Mouse (Mus musculus): ENCODE measurements around the gene Clmn.
"Not testable (repeated sequence)": the region's sequence is repeated elsewhere in the genome, so short reads cannot be mapped to it uniquely, and the experiment has no call there.

Clmn gene

DNA sequence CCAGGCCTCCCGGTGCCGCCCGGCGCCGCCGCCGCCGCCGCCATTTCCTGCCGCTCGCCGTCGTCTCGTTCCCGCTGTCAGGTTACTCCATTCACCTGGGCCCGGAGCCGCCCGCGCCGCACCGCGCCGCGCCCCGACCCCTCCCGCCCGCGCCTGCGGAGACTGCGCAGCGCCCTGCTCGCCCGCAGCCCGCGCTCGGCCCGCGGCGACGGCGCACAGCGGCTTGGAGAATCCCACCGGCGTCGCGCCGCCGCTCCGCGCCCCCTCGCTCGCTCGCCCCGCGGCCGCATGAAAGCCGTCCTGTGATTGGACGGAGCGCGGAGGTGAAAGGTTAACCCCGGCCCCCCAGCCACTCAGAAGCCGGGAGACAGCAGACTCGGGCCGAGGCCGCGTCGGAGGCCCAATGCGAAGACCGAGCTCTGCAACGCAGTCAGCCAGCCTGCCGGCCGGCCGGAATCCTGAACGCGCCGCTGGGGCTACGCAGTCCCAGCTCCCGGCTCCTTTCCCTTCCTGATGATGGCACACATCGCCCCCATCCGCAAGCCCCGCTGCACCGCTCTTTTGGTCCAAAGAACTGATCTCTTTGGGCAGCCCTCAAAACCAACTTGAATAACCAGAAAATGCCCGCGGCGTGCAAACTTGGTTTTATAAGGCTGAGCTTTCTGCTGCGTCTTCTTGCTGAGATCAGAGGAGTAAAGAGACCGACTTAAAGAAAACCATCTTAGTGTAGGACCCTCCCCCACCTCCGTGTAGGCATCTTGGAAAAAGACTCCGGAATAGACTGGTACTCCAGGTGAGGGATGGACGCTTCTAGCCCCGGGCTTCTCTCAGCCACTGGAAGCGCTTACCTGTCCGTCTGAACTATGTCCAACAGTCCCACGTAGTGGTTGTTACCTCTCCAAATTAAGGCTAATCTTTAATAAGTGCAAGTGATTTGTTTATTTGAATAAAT is 112.8 kb downstream of the Clmn start, which contains the start of gene Dicer1:
Gene Dicer1, minus strand, starts transcription at position 139 of the 952 bp plus-strand sequence.
- DNase-seq (ENCODE audit: low spot score) = peak; percentile 96

DNA sequence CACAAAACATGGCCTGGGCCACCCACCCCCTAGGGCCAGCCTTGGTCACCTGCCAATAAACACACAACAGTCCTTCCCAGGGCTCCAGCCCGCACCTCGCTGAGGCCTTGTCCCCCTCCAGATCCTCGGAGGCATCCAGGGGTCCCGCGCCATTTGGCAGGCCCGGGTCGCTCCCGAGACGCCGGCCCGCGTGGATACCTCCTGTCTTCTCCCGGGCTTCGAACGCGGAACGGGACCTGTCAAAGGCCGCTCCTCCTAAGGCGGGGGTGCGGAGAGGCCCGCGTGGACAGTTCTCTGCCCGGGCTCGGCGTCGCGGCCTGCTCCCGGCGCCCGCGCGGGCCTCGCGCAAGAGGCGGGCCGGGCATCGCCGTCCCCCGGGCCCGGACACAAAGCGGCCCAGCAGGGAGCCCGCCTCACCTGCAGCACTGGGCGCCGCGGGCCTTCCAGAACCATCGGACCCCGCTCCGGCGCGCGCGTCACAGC is 113.5 kb downstream of the Clmn start:
- DNase-seq (ENCODE audit: low spot score) = peak; percentile 49

DNA sequence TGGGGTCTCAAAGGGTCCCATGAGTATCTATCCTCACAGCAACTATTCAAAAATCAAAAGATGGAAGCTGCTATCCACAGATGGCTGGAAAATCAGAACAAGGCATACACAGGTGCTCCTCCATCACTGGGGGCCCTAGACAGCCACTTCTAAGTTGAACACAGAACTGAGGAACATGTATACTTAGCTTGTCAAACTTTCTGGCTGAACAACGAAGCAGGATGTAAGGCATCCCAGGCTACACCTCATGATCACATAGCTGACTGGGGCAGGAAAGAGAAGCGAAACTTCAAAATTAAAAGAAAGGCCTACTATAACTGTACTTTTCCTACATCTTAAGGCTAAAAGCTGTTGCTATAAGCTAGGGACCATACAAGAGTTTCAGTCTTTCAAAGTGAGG is 115.9 kb downstream of the Clmn start:
- no peak for DNase-seq (ENCODE audit: low spot score)

DNA sequence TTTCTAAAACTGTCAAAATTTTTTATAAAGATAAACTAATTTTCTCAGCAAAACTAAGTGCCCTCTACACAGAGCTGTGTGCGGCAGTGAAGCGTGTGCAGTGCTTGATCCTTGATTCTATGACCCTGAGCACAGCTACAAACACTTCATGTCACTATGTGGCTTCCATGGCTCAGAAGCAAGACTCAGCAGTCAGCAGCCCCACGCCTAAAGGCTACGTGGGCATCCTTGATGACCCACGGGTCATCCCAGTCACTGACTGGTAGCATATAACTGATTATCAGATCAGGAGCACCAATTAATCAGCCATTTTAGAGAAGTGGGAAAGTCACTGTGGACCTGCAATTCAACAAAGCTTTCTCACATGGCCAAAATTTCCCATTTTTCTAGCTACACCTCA is 117.6 kb downstream of the Clmn start:
- DNase-seq (ENCODE audit: low spot score) = no peak

DNA sequence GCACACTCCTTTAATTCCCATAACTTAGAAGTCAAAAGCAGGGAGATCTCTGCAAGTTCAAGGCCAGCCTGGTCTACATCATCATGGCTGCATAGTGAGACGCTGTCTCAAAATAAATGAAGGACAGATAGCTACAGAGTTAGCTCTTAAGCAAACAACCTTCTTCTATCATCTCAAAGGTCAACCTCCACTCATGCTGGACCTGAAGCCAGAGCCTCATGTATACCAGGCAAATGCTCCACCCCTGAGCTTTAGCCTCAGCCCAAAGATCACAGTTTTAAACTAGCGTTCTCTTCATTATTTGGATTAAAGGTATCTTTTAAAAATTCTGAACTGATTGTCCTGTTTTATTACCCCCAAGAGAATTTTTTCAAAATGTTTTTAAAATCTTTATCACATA is 118.3 kb downstream of the Clmn start:
- no peak for DNase-seq (ENCODE audit: low spot score)

DNA sequence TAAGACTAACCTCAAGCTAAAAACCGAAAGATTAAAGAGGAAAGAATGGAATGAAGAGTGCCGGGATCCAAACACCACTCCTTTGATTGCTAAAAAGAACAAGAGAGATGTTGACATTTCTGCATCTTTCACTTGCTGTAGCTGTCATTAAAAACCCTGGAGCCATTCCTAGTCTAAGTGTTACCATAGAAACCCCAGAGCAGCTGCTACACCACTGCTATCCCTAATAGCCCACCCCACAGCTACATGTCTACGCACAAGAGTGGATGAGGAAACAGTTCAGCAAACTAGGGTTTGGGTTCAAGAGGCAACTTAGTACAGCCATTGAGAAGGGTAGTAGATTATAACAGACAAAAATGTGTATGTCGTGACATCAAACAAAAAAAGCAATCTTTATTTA is 121.2 kb downstream of the Clmn start:
- no peak for DNase-seq (ENCODE audit: low spot score)

DNA sequence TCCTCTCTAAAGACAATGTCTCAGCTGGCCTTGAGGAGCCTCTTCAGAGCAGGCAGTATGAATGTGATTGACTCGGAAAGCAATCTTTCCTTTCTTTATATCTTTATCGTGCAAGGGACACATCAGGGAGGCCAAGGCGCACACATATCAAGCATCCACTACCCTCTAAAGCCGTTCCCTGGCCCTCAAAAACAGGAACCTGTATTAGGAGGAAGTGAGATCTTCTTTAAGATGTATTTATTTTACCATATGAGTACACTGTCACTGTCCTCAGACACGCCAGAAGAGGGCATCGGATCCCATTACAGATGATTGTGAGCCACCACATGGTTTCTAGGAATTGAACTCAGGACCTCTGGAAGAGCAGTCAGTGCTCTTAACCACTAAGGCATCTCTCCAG is 122.6 kb downstream of the Clmn start:
- no peak for DNase-seq (ENCODE audit: low spot score)

DNA sequence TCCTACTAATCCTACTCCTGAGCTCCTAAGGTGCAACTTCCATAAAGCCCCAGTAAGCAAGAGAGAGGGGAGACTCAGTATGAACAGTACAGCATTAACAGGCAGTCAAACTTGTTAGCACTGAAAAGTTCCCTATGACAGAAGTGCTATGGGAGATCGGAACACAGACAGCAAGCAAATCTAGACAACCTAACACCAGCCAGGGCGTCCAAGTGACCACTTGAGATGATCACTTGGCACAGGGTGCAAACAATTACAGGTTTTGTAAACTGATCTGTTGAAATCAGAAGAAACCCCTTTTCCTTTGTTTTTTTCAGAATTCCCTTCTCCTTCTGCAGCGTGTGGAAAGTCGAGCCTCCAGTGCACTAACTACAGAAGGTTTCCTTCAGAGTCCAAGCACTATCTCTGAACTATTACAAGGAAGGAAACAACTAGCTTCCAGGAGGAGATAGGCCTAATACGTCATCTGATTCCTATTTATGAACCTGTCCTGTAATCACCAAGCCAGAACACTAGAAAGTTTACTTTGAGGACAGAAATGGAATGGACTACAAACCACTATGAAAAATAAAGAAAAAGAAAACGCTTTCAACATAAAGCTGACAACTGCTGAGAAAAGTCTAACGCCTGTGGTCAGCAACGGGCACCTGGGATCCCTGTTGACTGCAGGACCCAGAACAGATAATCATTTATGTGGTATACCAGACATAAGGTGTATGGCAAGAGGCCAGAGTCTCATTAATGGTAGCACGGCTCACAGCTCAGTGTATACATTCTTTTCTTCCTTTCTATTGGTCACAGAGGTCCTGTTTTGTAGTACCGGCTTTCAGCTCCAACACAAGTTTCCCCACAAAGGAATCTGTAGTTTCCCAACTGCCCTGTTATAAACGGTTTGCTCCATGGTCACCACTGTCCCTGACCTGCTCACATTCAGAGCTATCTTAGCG is 123.8 kb downstream of the Clmn start:
- DNase-seq (ENCODE audit: low spot score) = no peak

DNA sequence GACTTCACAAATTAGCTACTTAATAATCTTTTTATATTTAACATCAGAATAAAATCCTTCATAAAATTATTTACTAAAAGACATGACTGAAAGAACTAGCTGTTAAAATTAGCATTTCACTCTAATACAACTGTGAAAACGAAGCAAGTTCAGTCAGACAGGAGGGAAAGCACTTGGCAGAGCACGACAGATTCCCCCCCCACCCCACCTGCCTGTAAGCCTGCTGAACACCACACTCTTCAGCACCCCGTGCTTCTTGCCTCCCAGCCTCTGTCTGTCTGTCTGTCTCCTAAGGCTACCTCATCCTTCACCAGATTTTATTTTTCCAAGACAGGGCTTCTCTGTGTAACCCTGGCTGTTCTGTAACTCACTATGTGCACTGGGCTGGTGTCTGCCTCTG is 125.9 kb downstream of the Clmn start:
- DNase-seq (ENCODE audit: low spot score) = no peak

DNA sequence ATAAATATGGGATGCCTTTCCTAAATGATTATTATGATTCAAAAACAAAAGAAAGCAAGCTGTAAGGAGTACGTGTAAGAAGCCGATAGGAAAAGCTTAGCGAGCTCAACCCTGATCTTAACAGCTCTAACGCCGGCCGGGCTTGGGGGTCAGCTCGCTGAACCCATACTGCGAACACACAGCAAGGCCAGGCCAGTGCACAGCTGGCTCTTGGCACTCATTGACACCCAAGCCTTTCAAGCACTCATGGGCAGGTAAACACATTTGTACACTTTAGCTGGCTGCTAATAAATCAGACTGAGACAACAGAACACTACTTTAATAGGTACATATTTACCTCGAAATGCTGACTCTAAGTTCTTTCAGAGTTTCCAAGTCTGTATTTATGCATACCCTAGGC is 126.4 kb downstream of the Clmn start:
- DNase-seq (ENCODE audit: low spot score) = peak; percentile 44

DNA sequence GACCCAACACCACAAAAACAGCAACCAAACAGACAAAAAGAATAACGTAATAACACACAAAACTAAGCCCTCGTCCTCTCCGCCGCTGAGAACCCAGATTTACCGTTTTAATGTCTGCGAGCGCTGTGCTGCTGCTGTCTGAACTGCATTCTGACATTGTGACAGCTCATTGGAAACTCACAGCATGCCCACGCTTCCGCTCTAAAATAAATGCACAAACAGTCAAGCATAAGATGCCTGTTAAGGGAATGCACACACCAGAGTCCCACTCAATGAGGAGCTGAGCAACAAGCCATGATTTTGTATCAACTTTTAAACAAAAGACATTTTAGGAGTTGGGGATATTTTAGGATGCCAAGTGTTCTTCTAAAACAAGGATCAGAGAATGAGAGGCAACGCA is 127.2 kb downstream of the Clmn start:
- no peak for DNase-seq (ENCODE audit: low spot score)

DNA sequence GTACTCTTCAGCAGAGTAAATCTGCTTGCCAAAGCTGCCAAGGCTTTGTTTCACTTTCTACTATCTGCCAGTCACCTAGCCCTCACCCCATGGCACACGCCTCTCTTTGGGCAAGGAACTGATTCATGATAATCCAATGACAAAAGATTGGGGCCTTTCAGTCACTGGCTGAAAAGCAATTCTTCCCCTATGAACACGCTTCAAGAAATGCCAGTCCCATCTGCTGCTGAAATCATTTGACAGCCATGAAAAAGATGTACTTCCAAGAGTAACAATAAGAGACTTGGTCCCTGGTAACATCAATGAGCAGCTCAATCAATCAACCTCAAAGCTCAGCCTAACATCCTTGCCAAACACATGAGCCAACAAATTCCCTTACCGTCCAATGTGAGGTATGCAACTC is 128.9 kb downstream of the Clmn start:
- peak; percentile 62 for DNase-seq (ENCODE audit: low spot score)

DNA sequence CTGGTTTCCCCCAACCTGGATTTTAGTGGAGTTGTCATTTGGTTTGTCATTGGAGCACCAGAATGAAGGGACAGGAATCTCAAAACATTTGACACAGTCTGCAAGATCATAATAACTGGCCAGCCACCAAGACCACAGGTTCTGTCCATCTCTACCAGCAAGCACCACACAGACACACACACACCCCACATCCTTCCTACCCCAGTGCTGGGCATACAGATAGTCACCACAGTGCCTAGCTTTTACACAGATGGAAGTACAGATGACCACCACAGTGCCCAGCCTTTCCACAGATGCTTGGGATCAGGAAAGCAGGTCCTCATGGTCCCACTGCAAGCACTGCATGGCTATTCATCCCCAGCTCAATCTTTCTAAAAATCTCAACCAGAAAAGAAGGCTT is 131.7 kb downstream of the Clmn start:
- DNase-seq (ENCODE audit: low spot score) = no peak

DNA sequence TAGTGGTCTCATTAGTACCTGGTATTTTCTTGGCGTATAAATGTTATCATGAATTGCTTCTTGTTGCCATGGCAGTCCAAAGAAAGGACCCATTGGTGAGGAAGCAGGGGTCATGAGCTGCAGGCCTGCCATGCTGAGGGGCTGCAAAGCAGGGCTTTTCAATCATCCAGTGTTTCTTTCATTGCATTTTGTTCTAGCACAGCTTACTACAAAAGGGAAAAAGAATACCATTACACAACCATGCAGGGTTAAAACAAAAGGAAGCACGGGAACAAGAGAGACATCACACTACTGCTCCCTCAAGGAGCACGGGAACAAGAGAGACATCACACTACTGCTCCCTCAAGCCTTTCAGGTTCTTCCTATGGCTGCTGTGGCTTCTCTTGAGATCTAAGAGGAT is 133.1 kb downstream of the Clmn start:
- DNase-seq (ENCODE audit: low spot score) = peak; percentile 56

DNA sequence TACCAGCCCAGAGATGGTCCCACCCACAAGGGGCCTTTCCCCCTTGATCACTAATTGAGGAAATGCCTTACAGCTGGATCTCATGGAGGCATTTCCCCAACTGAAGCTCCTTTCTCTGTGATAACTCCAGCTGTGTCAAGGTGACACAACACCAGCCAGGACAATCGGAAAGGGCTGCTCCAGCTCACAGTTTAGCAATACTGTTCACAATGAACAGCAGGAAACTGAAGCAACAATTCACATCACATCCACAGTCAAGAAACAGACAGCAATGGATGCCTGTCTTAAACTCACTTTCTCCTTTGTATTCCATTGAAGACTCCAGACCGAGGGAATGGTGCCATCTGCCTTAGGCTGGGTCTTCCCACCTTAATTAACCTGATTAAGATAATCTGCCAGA is 138.4 kb downstream of the Clmn start:
- DNase-seq (ENCODE audit: low spot score) = not testable (repeated sequence)

DNA sequence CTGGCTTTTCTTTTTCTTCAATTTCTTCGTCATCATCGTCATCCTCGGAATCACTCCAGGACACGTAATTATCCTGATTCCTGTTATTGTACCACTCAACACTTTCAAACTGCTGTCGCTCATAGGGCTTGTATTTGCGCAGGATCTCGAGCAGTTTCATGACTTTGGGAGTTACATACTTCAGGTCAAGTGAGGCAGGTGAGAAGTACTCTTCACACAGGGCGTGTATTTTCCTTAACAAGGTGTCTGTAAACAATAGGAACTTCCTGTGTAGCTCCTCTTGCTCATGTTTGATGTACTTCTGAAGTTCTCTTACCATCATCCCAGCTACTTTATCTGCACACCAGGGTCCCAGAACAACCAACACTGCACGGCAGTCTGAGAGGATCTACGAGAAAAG is 142.8 kb downstream of the Clmn start:
- no peak for DNase-seq (ENCODE audit: low spot score)

DNA sequence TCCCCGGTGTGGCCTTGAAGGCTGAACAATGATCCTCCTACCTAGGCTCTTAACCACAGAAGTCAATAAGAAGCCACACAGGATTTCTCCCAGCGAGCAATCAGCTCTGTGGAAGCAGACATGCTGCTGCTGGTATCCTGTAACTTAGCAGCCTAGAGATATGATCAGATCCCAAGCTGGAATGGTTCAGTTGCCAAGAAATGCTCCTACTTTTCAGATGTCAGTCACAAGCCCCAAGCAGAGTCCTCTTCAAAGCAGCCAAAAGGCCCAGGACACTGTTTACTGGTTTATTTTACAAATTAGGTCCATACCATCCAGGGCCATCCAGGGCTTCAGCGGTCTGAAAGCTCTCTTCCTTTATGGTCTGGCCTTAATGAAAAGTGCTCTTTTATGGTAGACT is 143.9 kb downstream of the Clmn start:
- no peak for DNase-seq (ENCODE audit: low spot score)

DNA sequence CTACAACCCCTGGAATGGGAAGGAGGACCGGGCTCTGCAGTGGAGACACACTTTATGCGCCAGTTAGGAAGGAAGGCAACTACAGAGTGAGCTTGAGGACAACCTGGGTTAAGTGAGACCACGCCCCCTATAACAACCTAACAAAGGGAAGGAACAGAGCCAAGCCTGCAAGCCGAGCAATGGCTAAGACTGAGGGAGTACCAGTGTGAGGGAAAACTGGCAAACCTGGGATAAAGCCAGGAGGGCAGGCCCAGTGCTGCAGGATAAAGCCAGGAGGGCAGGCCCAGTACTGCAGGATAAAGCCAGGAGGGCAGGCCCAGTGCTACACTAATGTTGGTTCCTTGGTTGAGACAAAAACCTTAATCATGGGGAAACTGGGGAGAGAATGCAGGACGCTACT is 145.9 kb downstream of the Clmn start:
- no peak for DNase-seq (ENCODE audit: low spot score)

DNA sequence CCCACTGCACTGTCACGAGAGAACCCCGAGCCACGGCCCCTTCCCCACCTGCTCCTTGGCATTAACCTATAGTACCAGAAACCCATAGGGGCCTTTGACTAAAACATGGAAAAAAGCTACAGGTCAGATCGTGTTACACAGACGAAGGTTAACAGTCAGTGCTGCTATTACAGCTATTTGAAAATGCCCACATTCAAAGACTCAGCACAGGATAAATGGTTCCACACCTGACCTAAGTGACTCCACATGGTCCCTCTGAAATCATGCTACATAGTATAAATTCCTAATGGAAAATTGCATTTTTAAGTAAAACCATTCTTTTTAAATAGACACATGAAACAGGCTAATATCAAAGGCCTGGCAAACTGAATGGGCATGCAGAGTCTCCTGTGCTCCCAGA is 148.5 kb downstream of the Clmn start:
- no peak for DNase-seq (ENCODE audit: low spot score)

DNA sequence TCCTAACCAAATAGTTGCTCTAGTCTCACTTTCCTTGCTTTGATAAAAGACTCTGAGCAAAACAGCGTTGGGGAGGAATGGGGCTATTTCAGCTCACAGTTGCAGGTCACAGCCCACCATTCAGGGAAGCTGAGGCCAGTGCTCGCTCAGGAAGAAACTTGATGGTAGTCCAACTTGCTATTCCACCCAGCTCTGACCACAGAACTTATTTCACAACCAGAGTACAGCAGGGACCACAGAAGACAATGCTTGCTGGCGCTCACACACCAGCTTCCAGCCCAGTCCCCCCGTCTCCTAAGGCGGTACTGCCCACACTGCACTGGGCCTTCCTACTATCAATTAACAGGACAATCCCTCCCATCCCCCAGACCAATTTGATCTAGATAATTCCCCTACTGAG is 149.4 kb downstream of the Clmn start:
- no peak for DNase-seq (ENCODE audit: low spot score)

Measured in embryo, embryonic 10.5 days (tissue).